Mouse (Mus musculus): ENCODE measurements at regions not wholly inside any gene's neighbourhood (a gene's known extent, or its start where the extent isn't known, plus 50 kb on each side); places are given as distances from the start of the nearest gene placed in this dataset.

- H3K4me2 ChIP-seq (replicated peaks) = no peak overlapping the region
- no peak overlapping the region for H3K9ac ChIP-seq
- no peaks in the 10 kb centered on the region for H3K9me3 ChIP-seq
- 40% methylated on average over 2 of the region's 2 CpGs for WGBS
- H3K36me3 ChIP-seq = no peaks in the 10 kb centered on the region
- H3K27ac ChIP-seq = no peak overlapping the region
- H3K4me1 ChIP-seq (replicated peaks) = no peaks in the 10 kb centered on the region
- no peak for ATAC-seq
- no peak overlapping the region for H3K4me3 ChIP-seq (replicated peaks)
- no peaks in the 10 kb centered on the region for H3K27me3 ChIP-seq (replicated peaks)
Observed at GRCm38 (mm10) chr10:68606848-68607247, 65.2 kb upstream of the Cabcoco1 start.

- no peaks in the 10 kb centered on the region for H3K27me3 ChIP-seq (replicated peaks)
- ATAC-seq = no peak
- no peaks in the 10 kb centered on the region for H3K4me1 ChIP-seq (replicated peaks)
- H3K9ac ChIP-seq = no peak overlapping the region
- no peaks in the 10 kb centered on the region for H3K9me3 ChIP-seq
- H3K4me2 ChIP-seq (replicated peaks) = no peak overlapping the region
- H3K4me3 ChIP-seq (replicated peaks) = no peak overlapping the region
- 84% methylated on average over 9 of the region's 9 CpGs for WGBS
- no peak overlapping the region for H3K27ac ChIP-seq
- no peaks in the 10 kb centered on the region for H3K36me3 ChIP-seq
Observed at GRCm38 (mm10) chr10:68611906-68612305, 70.2 kb upstream of the Cabcoco1 start.

GRCm38 (mm10) chr10:68612727-68613126 is 71.0 kb upstream of the Cabcoco1 start:
- 79% methylated on average over 3 of the region's 3 CpGs for WGBS
- H3K27me3 ChIP-seq (replicated peaks) = no peaks in the 10 kb centered on the region
- no peak overlapping the region for H3K4me3 ChIP-seq (replicated peaks)
- H3K4me1 ChIP-seq (replicated peaks) = no peaks in the 10 kb centered on the region
- H3K9ac ChIP-seq = no peak overlapping the region
- H3K9me3 ChIP-seq = no peaks in the 10 kb centered on the region
- no peak for ATAC-seq
- H3K36me3 ChIP-seq = no peaks in the 10 kb centered on the region
- H3K4me2 ChIP-seq (replicated peaks) = no peak overlapping the region
- H3K27ac ChIP-seq = no peak overlapping the region

GRCm38 (mm10) chr10:68623786-68624185 is 82.1 kb upstream of the Cabcoco1 start:
- ATAC-seq = no peak
- Histone ChIP-seq H3K9ac (no peak overlapping the region), H3K27ac (no peak overlapping the region), H3K4me3 (replicated peaks) (no peak overlapping the region), H3K4me2 (replicated peaks) (no peak overlapping the region), H3K9me3 (no peaks in the 10 kb centered on the region), H3K4me1 (replicated peaks) (no peaks in the 10 kb centered on the region), H3K36me3 (no peaks in the 10 kb centered on the region), H3K27me3 (replicated peaks) (no peaks in the 10 kb centered on the region)
- 93% methylated on average over 5 of the region's 5 CpGs for WGBS

GRCm38 (mm10) chr10:68625329-68625728 is 83.6 kb upstream of the Cabcoco1 start:
- Histone ChIP-seq H3K9ac (no peak overlapping the region), H3K27me3 (replicated peaks) (no peaks in the 10 kb centered on the region), H3K4me1 (replicated peaks) (no peaks in the 10 kb centered on the region), H3K36me3 (no peaks in the 10 kb centered on the region), H3K4me2 (replicated peaks) (no peak overlapping the region), H3K4me3 (replicated peaks) (no peak overlapping the region), H3K27ac (no peak overlapping the region), H3K9me3 (no peaks in the 10 kb centered on the region)
- no peak for ATAC-seq
- 26% methylated on average over 5 of the region's 5 CpGs for WGBS

GRCm38 (mm10) chr10:68625752-68626151 is 84.1 kb upstream of the Cabcoco1 start:
- Histone ChIP-seq H3K4me3 (replicated peaks) (no peak overlapping the region), H3K27me3 (replicated peaks) (no peaks in the 10 kb centered on the region), H3K36me3 (no peaks in the 10 kb centered on the region), H3K27ac (no peak overlapping the region), H3K9ac (no peak overlapping the region), H3K4me2 (replicated peaks) (no peak overlapping the region), H3K4me1 (replicated peaks) (no peaks in the 10 kb centered on the region), H3K9me3 (no peaks in the 10 kb centered on the region)
- WGBS = 41% methylated on average over 2 of the region's 2 CpGs
- no peak for ATAC-seq

- Histone ChIP-seq H3K4me1 (replicated peaks) (no peaks in the 10 kb centered on the region), H3K4me3 (replicated peaks) (no peak overlapping the region), H3K36me3 (no peaks in the 10 kb centered on the region), H3K27me3 (replicated peaks) (no peaks in the 10 kb centered on the region), H3K27ac (no peak overlapping the region), H3K4me2 (replicated peaks) (no peak overlapping the region), H3K9ac (no peak overlapping the region), H3K9me3 (no peaks in the 10 kb centered on the region)
- no peak for ATAC-seq
- WGBS = 82% methylated on average over 2 of the region's 2 CpGs
Observed at GRCm38 (mm10) chr10:68629486-68629885, 87.8 kb upstream of the Cabcoco1 start.

GRCm38 (mm10) chr10:68633180-68633579 is 90.3 kb upstream of the Tmem26 start:
- Histone ChIP-seq H3K27me3 (replicated peaks) (no peaks in the 10 kb centered on the region), H3K27ac (no peak overlapping the region), H3K4me3 (replicated peaks) (no peak overlapping the region), H3K4me1 (replicated peaks) (no peaks in the 10 kb centered on the region), H3K9me3 (no peaks in the 10 kb centered on the region), H3K36me3 (no peaks in the 10 kb centered on the region), H3K4me2 (replicated peaks) (no peak overlapping the region), H3K9ac (no peak overlapping the region)
- 91% methylated on average over 5 of the region's 5 CpGs for WGBS
- ATAC-seq = no peak

GRCm38 (mm10) chr10:68652700-68653099 is 70.7 kb upstream of the Tmem26 start:
- Histone ChIP-seq H3K27ac (no peak overlapping the region), H3K36me3 (no peaks in the 10 kb centered on the region), H3K9me3 (no peaks in the 10 kb centered on the region), H3K9ac (no peak overlapping the region), H3K4me3 (replicated peaks) (no peak overlapping the region), H3K4me1 (replicated peaks) (no peaks in the 10 kb centered on the region), H3K4me2 (replicated peaks) (no peak overlapping the region), H3K27me3 (replicated peaks) (no peaks in the 10 kb centered on the region)
- WGBS = 41% methylated on average over 5 of the region's 5 CpGs
- ATAC-seq = no peak

- Histone ChIP-seq H3K27ac (no peak overlapping the region), H3K4me1 (replicated peaks) (no peaks in the 10 kb centered on the region), H3K4me2 (replicated peaks) (no peak overlapping the region), H3K36me3 (no peaks in the 10 kb centered on the region), H3K4me3 (replicated peaks) (no peak overlapping the region), H3K27me3 (replicated peaks) (no peaks in the 10 kb centered on the region), H3K9me3 (no peaks in the 10 kb centered on the region), H3K9ac (no peak overlapping the region)
- 78% methylated on average over 2 of the region's 2 CpGs for WGBS
- ATAC-seq = no peak
Observed at GRCm38 (mm10) chr10:68655491-68655890, 68.0 kb upstream of the Tmem26 start.

GRCm38 (mm10) chr10:68666094-68666493 is 57.4 kb upstream of the Tmem26 start:
- no peak overlapping the region for H3K27ac ChIP-seq
- peak; percentile 79 for ATAC-seq
- H3K36me3 ChIP-seq = no peaks in the 10 kb centered on the region
- 59% methylated on average over 3 of the region's 3 CpGs for WGBS
- H3K4me3 ChIP-seq (replicated peaks) = no peak overlapping the region
- no peak overlapping the region for H3K4me2 ChIP-seq (replicated peaks)
- H3K9ac ChIP-seq = no peak overlapping the region
- H3K9me3 ChIP-seq = no peaks in the 10 kb centered on the region
- no peaks in the 10 kb centered on the region for H3K4me1 ChIP-seq (replicated peaks)
- H3K27me3 ChIP-seq (replicated peaks) = no peaks in the 10 kb centered on the region

- ATAC-seq = no peak
- H3K9me3 ChIP-seq = no peaks in the 10 kb centered on the region
- WGBS = 89% methylated on average over 6 of the region's 6 CpGs
Observed at GRCm38 (mm10) chr10:68669330-68669729, 54.1 kb upstream of the Tmem26 start.

GRCm38 (mm10) chr10:68669992-68670391 is 53.5 kb upstream of the Tmem26 start:
- H3K36me3 ChIP-seq = no peaks in the 10 kb centered on the region
- H3K9me3 ChIP-seq = no peaks in the 10 kb centered on the region
- H3K9ac ChIP-seq = no peak overlapping the region
- H3K4me3 ChIP-seq (replicated peaks) = no peak overlapping the region
- no peaks in the 10 kb centered on the region for H3K27me3 ChIP-seq (replicated peaks)
- WGBS = 82% methylated on average over 3 of the region's 3 CpGs
- no peak overlapping the region for H3K27ac ChIP-seq
- no peak for ATAC-seq
- H3K4me2 ChIP-seq (replicated peaks) = no peak overlapping the region
- H3K4me1 ChIP-seq (replicated peaks) = no peaks in the 10 kb centered on the region

More at GRCm38 (mm10) chr10:68669330-68669729, 54.1 kb upstream of the Tmem26 start:
- Histone ChIP-seq H3K4me3 (replicated peaks) (no peak overlapping the region), H3K27ac (no peak overlapping the region), H3K4me1 (replicated peaks) (no peaks in the 10 kb centered on the region), H3K27me3 (replicated peaks) (no peaks in the 10 kb centered on the region), H3K36me3 (no peaks in the 10 kb centered on the region), H3K4me2 (replicated peaks) (no peak overlapping the region), H3K9ac (no peak overlapping the region)

GRCm38 (mm10) chr10:68672291-68672690 is 51.2 kb upstream of the Tmem26 start:
- Histone ChIP-seq H3K9ac (no peak overlapping the region), H3K4me1 (replicated peaks) (no peaks in the 10 kb centered on the region), H3K27me3 (replicated peaks) (no peaks in the 10 kb centered on the region), H3K36me3 (no peaks in the 10 kb centered on the region), H3K4me2 (replicated peaks) (no peak overlapping the region), H3K4me3 (replicated peaks) (no peak overlapping the region), H3K27ac (no peak overlapping the region), H3K9me3 (no peaks in the 10 kb centered on the region)
- WGBS = 65% methylated on average over 12 of the region's 12 CpGs
- no peak for ATAC-seq
